Mouse (Mus musculus) myocyte (in vitro differentiated cells): ENCODE measurements at regions not wholly inside any gene's neighbourhood (a gene's known extent, or its start where the extent isn't known, plus 50 kb on each side); places are given as distances from the start of the nearest gene placed in this dataset.

ENCODE experiments used
- CEBPB ChIP-seq: IDR thresholded peaks from 2 replicates; pipeline ENCODE4 v1.6.1; 2011; ENCODE audit warnings: mild to moderate bottlenecking, moderate library complexity; ENCODE audit not compliant: poor library complexity, insufficient read depth, severe bottlenecking
- POLR2A ChIP-seq: IDR thresholded peaks from one replicate; pipeline ENCODE4 v1.6.1; 2011; ENCODE audit warnings: low read depth, mild to moderate bottlenecking, control low read depth, moderate library complexity; ENCODE audit not compliant: insufficient read length
- REST ChIP-seq: IDR thresholded peaks from one replicate; pipeline ENCODE4 v1.6.1; 2011; ENCODE audit warnings: mild to moderate bottlenecking, control low read depth, moderate library complexity; ENCODE audit not compliant: insufficient read depth, insufficient read length
- TCF12 ChIP-seq: IDR thresholded peaks from one replicate; pipeline ENCODE4 v1.6.1; 2011; ENCODE audit warnings: mild to moderate bottlenecking, control low read depth; ENCODE audit not compliant: poor library complexity, insufficient read depth, severe bottlenecking
- USF1 ChIP-seq: IDR thresholded peaks from one replicate; pipeline ENCODE4 v1.6.1; 2011; ENCODE audit warnings: low read depth, mild to moderate bottlenecking, control low read depth, moderate library complexity

DNA sequence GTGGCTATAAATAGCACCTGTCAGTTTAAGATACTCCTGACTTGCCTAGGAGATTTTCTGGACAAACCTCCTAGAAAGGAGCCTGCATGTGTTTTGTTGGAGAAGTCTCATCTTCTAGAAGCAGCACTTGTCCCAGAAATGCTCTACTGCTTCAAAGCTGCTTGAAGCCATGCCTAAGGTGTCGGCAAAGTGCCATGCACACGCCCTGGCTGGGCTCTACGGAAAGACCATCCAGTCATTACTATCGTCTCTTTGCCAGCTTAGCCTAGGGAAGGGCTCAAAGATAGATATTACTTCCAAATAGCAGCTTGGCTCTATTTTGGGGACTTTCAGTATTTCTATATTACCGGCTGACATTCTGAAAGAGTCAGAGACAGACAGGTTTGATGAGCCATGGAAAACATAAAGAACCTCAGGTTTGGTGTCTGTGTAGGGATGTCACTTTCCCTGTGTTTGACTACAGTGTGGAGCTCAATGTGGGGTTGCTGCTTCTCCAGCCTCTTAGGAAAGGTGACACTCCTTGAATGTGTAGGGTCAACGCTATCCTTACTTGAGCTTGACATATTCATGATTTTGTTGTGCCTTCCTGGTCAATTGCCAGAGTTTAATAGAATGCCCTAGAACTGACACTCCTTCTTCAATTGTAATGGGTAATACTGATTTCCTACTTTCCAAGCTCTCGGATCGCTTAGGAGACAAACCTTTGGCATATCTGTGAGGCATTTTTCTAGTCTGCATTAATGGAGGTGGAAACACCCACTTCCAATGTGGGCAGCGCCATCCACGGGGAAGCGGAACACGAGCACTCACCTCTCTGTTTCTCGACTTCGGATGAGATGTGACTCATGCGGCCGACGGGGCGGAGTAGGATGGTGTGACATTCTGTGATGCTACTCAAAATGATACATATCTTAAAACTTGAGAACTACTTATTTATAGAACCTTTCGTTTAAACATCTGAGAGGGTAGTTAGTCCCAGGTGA lies 251.3 kb downstream of the Enc1 start:
- TF ChIP-seq POLR2A (no peak), TCF12 (no peak), USF1 (no peak), CEBPB (no peak), REST (no peak)
